Mouse (Mus musculus): Measurements from ENCODE around the gene Foxred2. TPM values are rescaled to one million over a fixed set of nuclear protein-coding genes. Genes with fewer than 3 reads are reported as not detected.

Foxred2 gene
- polyA plus RNA-seq, 1 experiment from 2014 or later, result 6.2 TPM

DNA sequence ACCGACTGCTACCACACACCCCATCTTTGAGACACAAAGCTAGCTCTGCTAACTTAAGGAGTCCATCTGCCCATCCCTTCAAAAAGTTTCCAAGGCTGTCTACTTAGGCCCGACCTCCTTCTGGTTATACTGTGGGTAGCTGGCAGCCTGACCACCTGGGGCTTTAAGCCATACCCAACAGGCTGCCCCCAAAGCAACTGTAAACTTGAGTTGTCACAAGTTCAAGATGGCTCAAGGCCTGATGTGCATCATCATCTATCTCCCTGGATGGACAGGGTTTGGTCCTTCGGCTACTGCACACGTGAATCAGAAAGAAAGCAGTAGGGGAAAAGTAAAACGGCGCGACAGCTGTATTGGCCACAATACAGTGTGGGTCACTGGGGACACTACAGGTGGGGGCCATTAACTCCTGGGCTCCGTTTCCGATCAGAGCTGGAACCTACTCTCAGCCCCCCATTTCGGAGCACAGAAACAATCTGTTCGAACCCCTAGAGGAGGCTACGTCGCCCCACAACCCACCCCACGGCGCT, 13.5 kb upstream of the Foxred2 start:
- H3K4me2 ChIP-seq (replicated peaks), result peak overlapping the region; percentile 97
- no peaks in the 10 kb centered on the region for H3K9me3 ChIP-seq
- H3K27me3 ChIP-seq, result no peaks in the 10 kb centered on the region
- peaks cover 36% of the 10 kb centered on the region for H3K36me3 ChIP-seq
- 0 out of 2 replicates have a peak, but pooled peaks have one; percentile 7 for ATAC-seq (ENCODE audit: low FRiP score, low read depth)
- peak overlapping the region; percentile 99 for H3K27ac ChIP-seq (replicated peaks)
- peak overlapping the region; percentile 96 for H3K9ac ChIP-seq (replicated peaks)
- peak overlapping the region; percentile 97 for H3K4me3 ChIP-seq
- WGBS, result 3% methylated on average over 15 of the region's 15 CpGs
- H3K4me1 ChIP-seq, result peaks cover 18% of the 10 kb centered on the region

DNA sequence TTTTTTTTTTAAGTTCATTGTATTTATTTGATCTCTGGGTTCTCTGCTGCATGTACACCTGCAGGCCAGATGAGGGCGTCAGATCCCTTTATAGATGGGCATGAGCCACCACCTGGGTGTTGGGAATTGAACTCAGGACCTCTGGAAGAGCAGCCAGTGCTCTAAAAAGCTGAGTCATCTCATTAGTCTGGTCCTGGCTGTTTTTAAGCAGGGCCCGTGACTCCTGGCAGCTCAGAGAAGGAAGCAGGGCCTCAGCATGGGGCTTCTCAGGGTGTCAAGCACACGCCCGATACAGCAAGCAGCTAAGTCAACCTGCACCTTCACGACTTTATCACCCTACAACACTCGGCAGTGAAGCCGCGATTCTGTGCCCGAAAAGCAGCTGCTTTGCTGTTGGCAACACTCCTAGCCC, 8.6 kb upstream of the Foxred2 start:
- Histone ChIP-seq H3K4me3 (no peak overlapping the region), H3K9ac (replicated peaks) (no peak overlapping the region), H3K4me2 (replicated peaks) (no peak overlapping the region), H3K27ac (replicated peaks) (no peak overlapping the region), H3K4me1 (peaks cover 13% of the 10 kb centered on the region), H3K27me3 (no peaks in the 10 kb centered on the region), H3K36me3 (peaks cover 85% of the 10 kb centered on the region), H3K9me3 (no peaks in the 10 kb centered on the region)
- ATAC-seq (ENCODE audit: low FRiP score, low read depth), result no peak
- 87% methylated on average over 9 of the region's 9 CpGs for WGBS

DNA sequence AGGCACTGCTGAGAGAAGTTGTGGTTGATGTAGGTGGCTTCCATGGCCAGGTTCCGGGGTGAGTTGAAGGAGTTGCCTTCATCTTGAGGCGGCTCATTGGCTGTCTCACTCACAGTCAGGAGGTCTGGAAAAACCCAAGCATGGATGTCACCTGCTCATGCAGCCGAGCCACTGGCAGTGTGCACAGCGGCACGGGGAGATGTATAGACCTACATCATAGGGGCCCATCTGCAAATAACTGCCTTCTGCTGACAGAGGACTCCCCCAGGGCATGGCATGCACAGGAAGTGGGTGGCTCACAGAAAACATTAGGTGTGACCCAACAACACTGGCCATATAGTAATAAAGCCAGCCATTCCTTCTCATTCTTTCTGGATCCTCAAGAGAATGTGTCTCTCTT, 5.9 kb upstream of the Foxred2 start:
- WGBS, result 97% methylated on average over 5 of the region's 5 CpGs
- Histone ChIP-seq H3K4me2 (replicated peaks) (no peak overlapping the region), H3K9me3 (no peaks in the 10 kb centered on the region), H3K4me1 (no peaks in the 10 kb centered on the region), H3K27ac (replicated peaks) (no peak overlapping the region), H3K27me3 (peaks cover 6% of the 10 kb centered on the region; the same call in 1 of the 2 replicates), H3K36me3 (peaks cover 94% of the 10 kb centered on the region), H3K4me3 (no peak overlapping the region), H3K9ac (replicated peaks) (no peak overlapping the region)
- no peak for ATAC-seq (ENCODE audit: low FRiP score, low read depth)

DNA sequence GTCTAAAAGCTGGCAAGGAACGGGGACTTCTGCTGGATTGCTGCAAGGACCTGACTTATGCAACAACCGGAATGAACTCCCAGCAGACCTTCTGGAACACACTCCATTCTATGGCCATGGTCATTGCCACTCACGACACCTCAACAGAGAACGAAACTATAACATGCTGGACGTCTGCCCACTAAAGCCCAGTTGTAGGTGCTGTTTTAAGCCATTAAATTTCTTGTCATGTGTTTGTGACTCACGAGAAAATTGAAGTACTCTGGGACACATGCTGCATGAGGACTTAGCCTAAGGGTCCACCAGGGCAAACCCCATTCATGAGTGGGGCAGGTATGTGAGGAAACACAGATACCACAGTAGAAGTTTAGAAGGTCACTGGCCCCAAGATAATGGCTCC, 4.2 kb upstream of the Foxred2 start:
- Histone ChIP-seq H3K9me3 (no peaks in the 10 kb centered on the region), H3K27me3 (peaks cover 13% of the 10 kb centered on the region), H3K4me2 (replicated peaks) (no peak overlapping the region), H3K9ac (replicated peaks) (no peak overlapping the region), H3K27ac (replicated peaks) (no peak overlapping the region), H3K4me3 (no peak overlapping the region), H3K36me3 (peaks cover 76% of the 10 kb centered on the region), H3K4me1 (peaks cover 10% of the 10 kb centered on the region)
- ATAC-seq (ENCODE audit: low FRiP score, low read depth), result no peak
- 94% methylated on average over 6 of the region's 6 CpGs for WGBS

DNA sequence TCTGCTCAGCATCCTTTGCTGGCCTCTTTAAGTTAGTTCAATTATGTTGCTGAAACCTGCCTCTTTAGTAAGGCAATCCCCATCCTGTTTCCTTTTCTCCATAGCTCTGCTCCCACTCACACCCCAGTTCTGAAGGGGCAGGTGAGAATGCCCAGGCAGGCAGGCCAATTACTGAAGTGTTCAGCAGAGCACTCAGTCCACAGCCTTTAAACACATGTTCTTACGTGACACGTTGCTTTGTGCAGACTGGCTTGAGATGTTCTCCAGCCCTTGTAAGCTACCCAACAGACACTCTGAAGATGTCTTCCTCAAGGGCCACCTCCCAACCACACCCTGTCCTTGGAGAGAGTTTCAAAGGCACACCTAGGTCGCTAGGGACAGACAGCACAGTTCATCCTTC, 1.5 kb upstream of the Foxred2 start:
- ATAC-seq (ENCODE audit: low FRiP score, low read depth), result no peak
- WGBS, result 63% methylated on average over 3 of the region's 3 CpGs
- H3K4me2 ChIP-seq (replicated peaks), result no peak overlapping the region

DNA sequence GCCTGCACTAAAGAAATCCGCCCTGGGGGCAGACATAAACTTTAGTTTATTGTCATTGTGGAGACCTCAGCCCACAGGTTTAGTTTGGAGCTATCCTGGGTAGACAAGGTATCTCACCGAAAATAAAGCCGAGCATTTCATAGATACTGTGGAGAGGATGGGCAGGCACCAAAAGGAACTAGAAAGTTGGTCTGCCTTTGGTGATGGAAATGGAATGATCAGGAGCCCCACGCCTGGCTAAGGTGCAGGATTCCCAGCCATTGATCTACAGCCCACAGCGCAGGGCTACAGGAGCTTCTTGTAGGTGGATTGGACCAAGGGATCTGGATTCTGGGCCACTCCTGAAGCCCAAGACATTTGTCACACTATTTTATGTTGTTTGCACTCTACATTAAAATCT, 1.1 kb upstream of the Foxred2 start:
- Histone ChIP-seq H3K4me3 (no peak overlapping the region), H3K9me3 (no peaks in the 10 kb centered on the region), H3K4me2 (replicated peaks) (no peak overlapping the region), H3K36me3 (peaks cover 46% of the 10 kb centered on the region), H3K27ac (replicated peaks) (no peak overlapping the region), H3K4me1 (peaks cover 19% of the 10 kb centered on the region), H3K9ac (replicated peaks) (no peak overlapping the region), H3K27me3 (peaks cover 18% of the 10 kb centered on the region)
- ATAC-seq (ENCODE audit: low FRiP score, low read depth), result no peak
- 52% methylated on average over 5 of the region's 5 CpGs for WGBS

More for the DNA sequence above, 1.5 kb upstream of the Foxred2 start:
- Histone ChIP-seq H3K36me3 (peaks cover 50% of the 10 kb centered on the region), H3K27ac (replicated peaks) (no peak overlapping the region), H3K9me3 (no peaks in the 10 kb centered on the region), H3K4me3 (no peak overlapping the region), H3K9ac (replicated peaks) (no peak overlapping the region), H3K4me1 (peaks cover 19% of the 10 kb centered on the region), H3K27me3 (peaks cover 18% of the 10 kb centered on the region)

DNA sequence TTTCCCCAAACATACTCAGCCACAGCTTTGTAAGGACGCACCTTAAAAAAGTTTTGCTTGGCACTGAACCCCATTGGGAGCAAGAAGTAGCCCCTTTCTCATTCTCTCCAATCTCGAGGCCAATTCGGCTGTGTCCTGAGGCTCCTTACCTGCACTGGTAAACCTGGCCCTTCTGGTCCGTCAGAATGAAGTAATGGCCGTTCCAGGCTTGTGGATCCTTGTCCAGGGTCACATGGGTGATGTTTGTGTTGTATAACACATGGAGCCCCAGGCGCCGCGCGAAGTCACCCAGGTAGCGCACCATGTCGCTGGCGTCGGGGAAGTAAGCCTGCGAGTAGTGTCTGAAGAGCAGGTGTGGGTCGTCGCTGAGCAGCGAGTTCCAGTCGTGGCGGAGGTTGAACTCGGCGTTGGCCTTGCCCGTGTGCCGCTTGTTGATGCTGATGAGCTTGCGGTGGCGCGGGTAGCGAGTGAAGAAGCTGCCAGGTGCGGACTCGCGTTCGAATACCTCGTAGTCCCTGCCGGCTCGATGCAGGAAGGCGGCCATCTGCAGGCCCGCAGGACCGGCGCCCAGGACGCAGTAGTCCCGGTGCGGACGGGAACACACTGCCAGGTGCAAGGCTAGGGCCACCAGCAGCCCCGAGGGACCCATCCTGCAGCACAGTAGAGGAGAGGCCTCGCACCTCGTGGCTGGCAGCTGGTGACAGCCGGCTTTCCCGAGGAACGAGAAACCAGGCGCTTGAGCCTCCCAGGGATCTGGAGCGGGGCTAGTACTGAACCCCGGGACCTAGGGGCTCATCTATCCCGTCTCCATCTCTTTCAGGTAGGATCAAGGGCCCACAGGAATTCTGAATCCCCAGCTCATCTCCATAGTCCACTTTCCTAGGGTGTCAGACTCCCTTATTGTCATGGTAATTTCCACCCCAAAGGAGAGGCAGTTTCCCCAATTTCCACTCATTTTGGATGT, 800 bp downstream of the Foxred2 start:
- no peak overlapping the region for H3K27ac ChIP-seq (replicated peaks)
- 11% methylated on average over 52 of the region's 52 CpGs for WGBS
- peak; percentile 29 for ATAC-seq (ENCODE audit: low FRiP score, low read depth)

DNA sequence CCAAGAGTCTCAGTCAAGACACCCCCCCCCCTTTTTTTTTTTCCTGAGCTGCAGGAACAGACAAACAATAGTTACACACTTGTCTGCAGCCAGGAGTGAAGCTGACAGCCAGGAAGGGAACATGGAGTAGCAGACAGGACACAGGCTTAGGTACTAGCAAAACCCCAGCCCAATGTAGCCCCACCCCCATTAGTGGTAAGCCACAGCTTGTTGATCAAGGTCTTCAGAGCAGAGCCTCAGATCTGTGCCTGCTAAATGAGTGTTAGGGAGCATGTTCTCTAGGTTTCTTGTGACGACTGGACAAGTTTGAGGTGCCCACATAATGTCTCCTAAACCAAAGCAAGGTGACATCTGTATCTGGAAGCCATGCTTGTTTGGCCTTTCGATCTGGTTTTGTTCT, 2.2 kb downstream of the Foxred2 start:
- Histone ChIP-seq H3K9me3 (no peaks in the 10 kb centered on the region), H3K27me3 (peaks cover 18% of the 10 kb centered on the region), H3K27ac (replicated peaks) (no peak overlapping the region), H3K4me2 (replicated peaks) (no peak overlapping the region), H3K4me1 (peaks cover 19% of the 10 kb centered on the region), H3K36me3 (peaks cover 22% of the 10 kb centered on the region), H3K4me3 (no peak overlapping the region), H3K9ac (replicated peaks) (0 out of 2 replicates have a peak overlapping the region, but pooled peaks have one; percentile 20)
- no peak for ATAC-seq (ENCODE audit: low FRiP score, low read depth)
- WGBS, result 92% methylated on average over 2 of the region's 2 CpGs

More for the DNA sequence above, 800 bp downstream of the Foxred2 start:
- Histone ChIP-seq H3K36me3 (peaks cover 33% of the 10 kb centered on the region), H3K9ac (replicated peaks) (peak overlapping the region; percentile 60), H3K27me3 (peaks cover 18% of the 10 kb centered on the region), H3K4me3 (peak overlapping the region; percentile 55), H3K4me1 (peaks cover 19% of the 10 kb centered on the region), H3K4me2 (replicated peaks) (peak overlapping the region; percentile 76), H3K9me3 (no peaks in the 10 kb centered on the region)

DNA sequence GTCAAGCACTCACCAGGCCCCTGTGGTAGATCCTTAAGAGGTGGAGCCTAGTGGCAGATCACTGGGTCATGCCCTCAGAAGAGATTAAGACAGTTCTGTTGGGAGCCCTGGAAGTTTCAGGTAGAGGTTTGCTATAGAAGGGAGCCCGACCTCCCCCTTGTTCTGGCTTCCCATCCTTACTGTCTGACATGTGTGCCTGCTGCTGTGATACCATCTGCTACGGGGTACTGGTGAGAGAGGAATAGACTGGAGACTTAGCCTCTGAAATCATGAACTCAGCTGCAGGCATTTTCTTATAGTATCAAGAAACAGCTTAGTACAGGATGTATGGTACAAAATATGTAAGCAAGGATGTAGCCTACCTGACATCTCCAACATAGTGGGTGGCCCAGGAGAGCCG, 3.6 kb downstream of the Foxred2 start:
- Histone ChIP-seq H3K36me3 (peaks cover 14% of the 10 kb centered on the region; the same call in 1 of the 2 replicates), H3K9me3 (no peaks in the 10 kb centered on the region), H3K27me3 (peaks cover 16% of the 10 kb centered on the region), H3K4me1 (peaks cover 19% of the 10 kb centered on the region), H3K9ac (replicated peaks) (no peak overlapping the region), H3K4me3 (no peak overlapping the region), H3K27ac (replicated peaks) (no peak overlapping the region), H3K4me2 (replicated peaks) (no peak overlapping the region)
- 93% methylated on average over 3 of the region's 3 CpGs for WGBS
- ATAC-seq (ENCODE audit: low FRiP score, low read depth), result no peak

DNA sequence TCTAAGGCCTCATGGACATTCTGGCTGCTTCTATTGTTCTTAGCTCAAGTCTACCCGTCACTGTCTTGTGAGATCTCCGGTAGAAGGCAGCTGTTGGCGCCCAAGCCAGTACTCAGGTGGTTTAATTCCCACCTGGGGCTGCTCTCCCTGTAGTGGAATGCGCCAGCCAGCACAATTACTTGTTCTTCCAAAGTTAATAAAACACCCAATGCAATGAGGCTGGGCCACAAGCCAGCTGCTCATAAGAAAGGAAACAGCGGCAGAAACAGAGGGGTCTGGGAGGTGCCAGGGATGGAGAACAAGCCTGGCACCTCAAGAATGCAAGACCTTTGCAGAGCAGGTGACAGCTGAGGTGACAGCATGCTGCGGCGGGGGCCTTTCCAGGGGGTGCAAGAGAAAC, 7.5 kb downstream of the Foxred2 start:
- H3K36me3 ChIP-seq, result peaks cover 33% of the 10 kb centered on the region; the same call in 1 of the 2 replicates
- no peak overlapping the region for H3K4me2 ChIP-seq (replicated peaks)
- ATAC-seq (ENCODE audit: low FRiP score, low read depth), result no peak
- H3K9me3 ChIP-seq, result no peaks in the 10 kb centered on the region
- no peaks in the 10 kb centered on the region for H3K27me3 ChIP-seq
- 0 out of 2 replicates have a peak, but pooled peaks cover 3% of the 10 kb centered on the region for H3K4me1 ChIP-seq
- no peak overlapping the region for H3K27ac ChIP-seq (replicated peaks)
- no peak overlapping the region for H3K4me3 ChIP-seq
- 93% methylated on average over 7 of the region's 7 CpGs for WGBS
- H3K9ac ChIP-seq (replicated peaks), result no peak overlapping the region

DNA sequence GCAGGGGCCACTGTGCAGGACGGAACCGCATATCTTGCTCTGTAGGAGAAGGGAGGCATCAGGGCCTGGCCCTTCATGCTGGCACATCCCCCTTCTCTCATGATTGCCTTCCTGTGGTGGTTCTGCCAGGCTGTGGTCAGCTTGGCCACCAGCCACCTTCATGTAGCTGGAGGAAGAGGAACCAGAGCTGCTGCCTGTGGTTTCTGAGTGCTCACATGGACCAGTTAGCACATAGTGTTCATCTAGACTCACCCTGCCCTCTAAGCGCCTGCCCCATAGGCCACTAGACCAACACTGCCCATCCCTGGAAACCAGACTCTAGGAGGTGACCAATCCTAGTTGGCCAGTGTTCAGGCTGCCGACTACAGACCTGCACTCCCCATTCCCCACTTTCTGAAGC, 10.8 kb downstream of the Foxred2 start:
- no peak overlapping the region for H3K4me3 ChIP-seq
- H3K4me2 ChIP-seq (replicated peaks), result no peak overlapping the region
- H3K4me1 ChIP-seq, result no peaks in the 10 kb centered on the region
- no peak for ATAC-seq (ENCODE audit: low FRiP score, low read depth)
- H3K9ac ChIP-seq (replicated peaks), result no peak overlapping the region
- H3K36me3 ChIP-seq, result peaks cover 44% of the 10 kb centered on the region
- H3K9me3 ChIP-seq, result no peaks in the 10 kb centered on the region
- no peaks in the 10 kb centered on the region for H3K27me3 ChIP-seq
- 93% methylated on average over 4 of the region's 4 CpGs for WGBS
- H3K27ac ChIP-seq (replicated peaks), result no peak overlapping the region

DNA sequence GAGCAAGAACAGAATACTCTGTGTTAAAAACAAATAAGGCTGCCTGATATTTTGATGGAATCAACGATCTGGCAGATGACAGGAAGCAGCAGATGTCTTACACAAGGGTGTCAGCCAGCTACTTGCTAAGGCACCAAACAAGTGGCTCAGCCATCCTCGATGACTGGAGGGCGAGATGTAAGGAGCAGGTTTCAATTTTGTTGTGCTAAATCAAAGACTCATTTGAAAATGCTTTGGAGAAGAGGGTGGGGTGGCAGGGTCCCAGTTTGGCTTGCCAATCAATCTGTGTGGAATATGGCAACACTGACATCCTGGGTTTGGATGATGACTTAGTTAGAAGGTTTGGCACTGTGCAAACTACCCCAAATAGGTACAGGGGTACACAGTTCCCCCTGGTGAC, 15.0 kb downstream of the Foxred2 start:
- no peaks in the 10 kb centered on the region for H3K27me3 ChIP-seq
- peaks cover 29% of the 10 kb centered on the region for H3K36me3 ChIP-seq
- H3K9me3 ChIP-seq, result no peaks in the 10 kb centered on the region
- H3K4me3 ChIP-seq, result no peak overlapping the region
- H3K4me1 ChIP-seq, result no peaks in the 10 kb centered on the region
- H3K27ac ChIP-seq (replicated peaks), result no peak overlapping the region
- H3K4me2 ChIP-seq (replicated peaks), result no peak overlapping the region
- no peak overlapping the region for H3K9ac ChIP-seq (replicated peaks)
- WGBS, result 84% methylated on average over 3 of the region's 3 CpGs
- ATAC-seq (ENCODE audit: low FRiP score, low read depth), result no peak
